Mouse (Mus musculus) bone marrow macrophage, adult 2 months (primary cell): ENCODE results near the gene Stk31. TPM values are rescaled to one million over a fixed set of nuclear protein-coding genes. Genes with fewer than 3 reads are reported as not detected.
"Not testable (repeated sequence)": the region's sequence is repeated elsewhere in the genome, so short reads cannot be mapped to it uniquely, and the experiment has no call there.

Source experiments
- H3K27ac ChIP-seq: 2 replicates; pipeline ENCODE4 v1.5.1; 2012; ENCODE audit warnings: low read depth, low read length; ENCODE audit not compliant: insufficient read depth
- H3K4me1 ChIP-seq: 2 replicates; pipeline ENCODE4 v1.6.1; 2012; ENCODE audit warnings: low read length; ENCODE audit not compliant: control insufficient read depth, insufficient read depth
- H3K4me3 ChIP-seq: 2 replicates; pipeline ENCODE4 v1.5.1; 2012; ENCODE audit warnings: mild to moderate bottlenecking, low read length, moderate library complexity; ENCODE audit not compliant: insufficient read depth
- CTCF ChIP-seq: IDR thresholded peaks from 2 replicates; pipeline ENCODE4 v1.5.1; 2012; ENCODE audit warnings: low read depth, mild to moderate bottlenecking, low read length, moderate library complexity
- POLR2A ChIP-seq: IDR thresholded peaks from 2 replicates; pipeline ENCODE4 v1.6.1; 2012; ENCODE audit warnings: mild to moderate bottlenecking, low read depth, low read length, borderline replicate concordance
- polyA plus RNA-seq: library from polyadenylated mRNA; stranded (reverse); fragments of >200 nt; gene quantifications from 2 replicates; pipeline ENCODE4 v1.2.4, GENCODE M21; 2012; ENCODE audit not compliant: missing spikeins, insufficient read depth, insufficient read length

Gene Stk31
- polyA plus RNA-seq, 1 experiment: not detected

GRCm38 (mm10) chr6:49394276-49394675, 1.1 kb upstream of the Stk31 start:
- Histone ChIP-seq H3K4me3 (no peak overlapping the region), H3K27ac (no peak overlapping the region), H3K4me1 (no peaks in the 10 kb centered on the region)
- TF ChIP-seq CTCF (no peak), POLR2A (no peak)

GRCm38 (mm10) chr6:49397466-49397865, 2.1 kb downstream of the Stk31 start:
- no peak overlapping the region for H3K4me3 ChIP-seq

GRCm38 (mm10) chr6:49398365-49398764, 3.0 kb downstream of the Stk31 start:
- H3K4me3 ChIP-seq: no peak overlapping the region
- H3K4me1 ChIP-seq: no peaks in the 10 kb centered on the region
- no peak overlapping the region for H3K27ac ChIP-seq
- TF ChIP-seq CTCF (no peak), POLR2A (no peak)

More at GRCm38 (mm10) chr6:49397466-49397865, 2.1 kb downstream of the Stk31 start:
- no peaks in the 10 kb centered on the region for H3K4me1 ChIP-seq
- no peak overlapping the region for H3K27ac ChIP-seq
- TF ChIP-seq POLR2A: no peak
- no peak for TF ChIP-seq CTCF

GRCm38 (mm10) chr6:49410830-49411229, 15.4 kb downstream of the Stk31 start:
- TF ChIP-seq POLR2A: no peak
- H3K4me3 ChIP-seq: no peak overlapping the region
- peaks cover 12% of the 10 kb centered on the region for H3K4me1 ChIP-seq
- peak overlapping the region; percentile 56 for H3K27ac ChIP-seq

GRCm38 (mm10) chr6:49412967-49413366, 17.6 kb downstream of the Stk31 start:
- not testable (repeated sequence) for H3K4me3 ChIP-seq, H3K27ac ChIP-seq
- peaks cover 12% of the 10 kb centered on the region for H3K4me1 ChIP-seq

- Histone ChIP-seq H3K4me1 (peaks cover 6% of the 10 kb centered on the region), H3K4me3 (no peak overlapping the region), H3K27ac (no peak overlapping the region)
- no peak for TF ChIP-seq CTCF
- TF ChIP-seq POLR2A: no peak
Measured at GRCm38 (mm10) chr6:49415971-49416370, 20.6 kb downstream of the Stk31 start.

GRCm38 (mm10) chr6:49437306-49437705, 41.9 kb downstream of the Stk31 start:
- H3K27ac ChIP-seq: no peak overlapping the region
- no peak for TF ChIP-seq CTCF
- no peak for TF ChIP-seq POLR2A
- no peak overlapping the region for H3K4me3 ChIP-seq
- no peaks in the 10 kb centered on the region for H3K4me1 ChIP-seq

- TF ChIP-seq POLR2A: no peak
- TF ChIP-seq CTCF: no peak
- Histone ChIP-seq H3K4me1 (no peaks in the 10 kb centered on the region), H3K27ac (no peak overlapping the region), H3K4me3 (no peak overlapping the region)
Measured at GRCm38 (mm10) chr6:49458112-49458511, 62.7 kb downstream of the Stk31 start.

GRCm38 (mm10) chr6:49483205-49483604, 87.8 kb downstream of the Stk31 start:
- no peak overlapping the region for H3K4me3 ChIP-seq
- H3K4me1 ChIP-seq: no peaks in the 10 kb centered on the region
- no peak overlapping the region for H3K27ac ChIP-seq
- TF ChIP-seq POLR2A (no peak), CTCF (no peak)

GRCm38 (mm10) chr6:49491526-49491925, 96.1 kb downstream of the Stk31 start:
- no peaks in the 10 kb centered on the region for H3K4me1 ChIP-seq
- H3K27ac ChIP-seq: no peak overlapping the region
- no peak for TF ChIP-seq POLR2A
- no peak for TF ChIP-seq CTCF
- no peak overlapping the region for H3K4me3 ChIP-seq

- Histone ChIP-seq H3K27ac (no peak overlapping the region), H3K4me1 (no peaks in the 10 kb centered on the region), H3K4me3 (no peak overlapping the region)
- TF ChIP-seq POLR2A: no peak
- peak; percentile 95 for TF ChIP-seq CTCF
Measured at GRCm38 (mm10) chr6:49519053-49519452, 123.6 kb downstream of the Stk31 start.

Other genes starting within 250 kb of the Stk31 start
- gene Igf2bp3, start 180.6 kb upstream of the Stk31 start, polyA plus RNA-seq: 0.68 and 0.79 TPM in 2 replicates
- 94.2 and 103 TPM in 2 replicates for gene Tra2a, start 131.6 kb upstream of the Stk31 start, polyA plus RNA-seq
- gene Ccdc126, start 76.3 kb upstream of the Stk31 start, polyA plus RNA-seq: 6.4 and 7.0 TPM in 2 replicates
- 2.8 and 4.0 TPM in 2 replicates for gene Fam221a, start 27.9 kb upstream of the Stk31 start, polyA plus RNA-seq